Mouse (Mus musculus): ENCODE measurements at regions not wholly inside any gene's neighbourhood (a gene's known extent, or its start where the extent isn't known, plus 50 kb on each side); places are given as distances from the start of the nearest gene placed in this dataset.

DNA sequence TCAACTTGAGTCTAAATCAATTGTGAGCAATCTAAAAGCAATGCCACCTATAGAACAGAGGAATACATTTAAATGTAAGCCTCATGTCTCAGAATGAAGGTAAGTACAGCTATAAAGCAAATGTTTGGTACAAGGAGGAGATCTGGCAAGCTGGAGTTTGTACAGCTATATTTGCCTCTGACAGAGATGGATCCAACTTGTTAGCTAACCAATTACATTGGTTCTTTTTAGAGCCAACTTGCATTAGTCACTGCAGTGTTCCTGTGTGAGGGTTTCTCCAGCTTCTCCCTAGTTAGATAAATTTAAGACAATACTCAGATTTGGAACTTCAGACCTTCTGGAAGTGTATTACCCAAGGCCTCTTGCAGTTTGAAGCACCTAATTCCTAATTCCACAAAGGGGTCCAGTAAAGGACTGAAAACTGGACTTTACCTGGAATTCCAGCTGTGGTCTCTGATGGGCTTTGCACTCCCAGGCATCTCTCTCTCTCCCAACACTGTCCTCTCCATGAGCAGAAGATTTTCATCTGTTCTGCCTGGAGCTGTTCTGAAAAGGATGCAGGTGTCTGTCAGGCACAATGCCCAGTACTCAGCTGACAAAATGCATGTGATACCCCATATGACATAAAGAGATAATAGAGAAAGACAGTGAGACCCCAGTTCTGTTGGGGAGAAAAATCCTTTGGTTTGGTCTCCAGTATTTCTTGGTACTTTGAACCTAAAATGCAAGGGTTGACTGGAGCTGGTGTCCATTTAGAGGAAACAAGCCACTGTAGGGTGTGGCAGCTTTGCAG, 379.1 kb upstream of the Cobl start:
- TF ChIP-seq CTCF (IDR thresholded peaks at IDR 0.05; ENCODE audit: low read depth): no peak
- no peak for TF ChIP-seq EP300 (IDR thresholded peaks at IDR 0.05; ENCODE audit: low read depth)

Measured in heart, postnatal 0 days (tissue).